Mouse (Mus musculus): ENCODE results near the gene Gm7030. TPM values are rescaled to one million over a fixed set of nuclear protein-coding genes. Genes with fewer than 3 reads are reported as not detected.
"Not testable (repeated sequence)": the region's sequence is repeated elsewhere in the genome, so short reads cannot be mapped to it uniquely, and the experiment has no call there.

The Gm7030 gene
- polyA plus RNA-seq, 1 experiment from 2014 or later, result not detected

GRCm38 (mm10) chr17:36092520-36092919, 36.7 kb downstream of the Gm7030 start:
- not testable (repeated sequence) for H3K9ac ChIP-seq (ENCODE audit: low read length); H3K36me3 ChIP-seq (ENCODE audit: control insufficient read depth, insufficient read depth, low read length); H3K4me1 ChIP-seq (replicated peaks; ENCODE audit: control insufficient read depth, insufficient read depth, low read length); H3K4me2 ChIP-seq (ENCODE audit: low read depth, low read length, severe bottlenecking); H3K4me3 ChIP-seq (ENCODE audit: low read depth, low read length); H3K27ac ChIP-seq (ENCODE audit: low read depth, low read length); H3K27me3 ChIP-seq (ENCODE audit: control insufficient read depth, insufficient read depth, low read length); ATAC-seq (replicated peaks; ENCODE audit: low FRiP score); H3K9me3 ChIP-seq (ENCODE audit: control insufficient read depth, low read length)
- peak; percentile 3 for DNase-seq (ENCODE audit: low spot score)

GRCm38 (mm10) chr17:36091933-36092332, 37.3 kb downstream of the Gm7030 start:
- not testable (repeated sequence) for H3K36me3 ChIP-seq (ENCODE audit: control insufficient read depth, insufficient read depth, low read length); DNase-seq (ENCODE audit: low spot score); H3K9me3 ChIP-seq (ENCODE audit: control insufficient read depth, low read length); H3K4me1 ChIP-seq (replicated peaks; ENCODE audit: control insufficient read depth, insufficient read depth, low read length); H3K4me3 ChIP-seq (ENCODE audit: low read depth, low read length); H3K27me3 ChIP-seq (ENCODE audit: control insufficient read depth, insufficient read depth, low read length); H3K9ac ChIP-seq (ENCODE audit: low read length); H3K27ac ChIP-seq (ENCODE audit: low read depth, low read length); ATAC-seq (replicated peaks; ENCODE audit: low FRiP score); H3K4me2 ChIP-seq (ENCODE audit: low read depth, low read length, severe bottlenecking)
- WGBS, result no CpG with 5 or more reads among the region's 2 CpGs

DNA sequence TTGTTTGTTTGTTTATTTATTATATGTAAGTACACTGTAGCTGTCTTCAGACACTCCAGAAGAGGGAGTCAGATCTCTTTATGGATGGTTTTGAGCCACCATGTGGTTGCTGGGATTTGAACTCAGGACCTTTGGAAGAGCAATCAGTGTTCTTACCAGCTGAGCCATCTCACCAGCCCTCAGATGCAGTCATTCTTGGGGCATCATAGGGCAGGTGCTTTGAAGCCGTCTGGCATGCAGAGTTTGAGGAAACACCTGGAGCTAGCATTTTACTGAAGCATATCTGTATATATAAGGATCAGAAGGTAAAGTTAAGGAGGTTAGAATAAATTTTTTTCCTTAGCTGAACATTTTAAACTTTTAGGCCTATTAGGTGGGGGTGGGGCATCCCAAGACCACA, 43.2 kb downstream of the Gm7030 start:
- H3K9me3 ChIP-seq (ENCODE audit: control insufficient read depth, low read length); H3K36me3 ChIP-seq (ENCODE audit: control insufficient read depth, insufficient read depth, low read length); H3K27me3 ChIP-seq (ENCODE audit: control insufficient read depth, insufficient read depth, low read length); H3K4me1 ChIP-seq (replicated peaks; ENCODE audit: control insufficient read depth, insufficient read depth, low read length); DNase-seq (ENCODE audit: low spot score); H3K27ac ChIP-seq (ENCODE audit: low read depth, low read length); H3K4me3 ChIP-seq (ENCODE audit: low read depth, low read length); ATAC-seq (replicated peaks; ENCODE audit: low FRiP score); H3K9ac ChIP-seq (ENCODE audit: low read length); H3K4me2 ChIP-seq (ENCODE audit: low read depth, low read length, severe bottlenecking): not testable (repeated sequence)
- 77% methylated on average over 1 of the region's 1 CpGs for WGBS

GRCm38 (mm10) chr17:36083870-36084451, 45.3 kb downstream of the Gm7030 start:
- Histone ChIP-seq H3K4me2 (ENCODE audit: low read depth, low read length, severe bottlenecking) (peak overlapping the region; percentile 99), H3K27me3 (ENCODE audit: control insufficient read depth, insufficient read depth, low read length) (peaks cover 9% of the 10 kb centered on the region; the same call in 1 of the 2 replicates), H3K4me3 (ENCODE audit: low read depth, low read length) (peak overlapping the region; percentile 49), H3K36me3 (ENCODE audit: control insufficient read depth, insufficient read depth, low read length) (no peaks in the 10 kb centered on the region), H3K9ac (ENCODE audit: low read length) (peak overlapping the region; percentile 77), H3K9me3 (ENCODE audit: control insufficient read depth, low read length) (no peaks in the 10 kb centered on the region), H3K27ac (ENCODE audit: low read depth, low read length) (no peak overlapping the region), H3K4me1 (replicated peaks; ENCODE audit: control insufficient read depth, insufficient read depth, low read length) (no peaks in the 10 kb centered on the region)
- ATAC-seq (replicated peaks; ENCODE audit: low FRiP score), result peak; percentile 61
- WGBS, result 0% methylated on average over 42 of the region's 42 CpGs
- peak; percentile 72 for DNase-seq (ENCODE audit: low spot score)

GRCm38 (mm10) chr17:36083266-36083869, 45.9 kb downstream of the Gm7030 start:
- DNase-seq (ENCODE audit: low spot score), result peak; percentile 87
- WGBS, result under 1% methylated on average over 45 of the region's 46 CpGs
- H3K36me3 ChIP-seq (ENCODE audit: control insufficient read depth, insufficient read depth, low read length), result no peaks in the 10 kb centered on the region

DNA sequence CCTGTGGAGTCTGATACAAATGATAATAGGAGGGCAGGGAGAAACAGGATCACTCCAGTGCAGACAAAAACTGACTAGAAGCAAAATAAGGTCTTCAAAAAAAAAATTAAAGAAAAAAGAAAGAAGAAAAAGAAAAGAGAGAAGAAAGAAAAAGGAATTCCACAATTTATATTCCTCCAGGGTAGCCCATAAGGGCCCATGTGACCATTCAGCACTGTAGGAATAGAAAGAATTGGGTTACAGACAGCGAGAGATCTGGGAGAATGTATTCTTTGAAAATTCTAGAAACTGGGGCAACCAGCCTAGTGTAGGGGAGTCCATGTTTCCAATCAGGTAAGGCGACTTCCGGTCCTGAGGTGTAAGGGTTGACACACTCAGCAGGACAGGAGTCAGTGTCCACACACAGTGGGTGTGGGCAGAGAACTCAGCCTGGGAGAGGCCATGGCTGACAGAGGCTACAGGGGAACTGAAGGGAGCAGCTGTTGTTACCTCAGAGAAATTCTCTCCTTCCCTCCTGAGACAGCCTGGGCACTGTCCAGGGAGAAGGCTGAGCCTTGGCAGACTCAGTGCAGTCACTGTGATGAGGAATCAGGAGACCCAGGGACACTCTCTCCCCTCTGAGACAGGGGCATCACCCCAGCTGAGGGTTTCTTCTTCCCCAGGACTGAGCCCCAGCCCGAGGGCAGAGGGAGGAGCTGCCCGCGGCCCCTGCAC, 46.5 kb downstream of the Gm7030 start:
- ATAC-seq (replicated peaks; ENCODE audit: low FRiP score); H3K9ac ChIP-seq (ENCODE audit: low read length); H3K36me3 ChIP-seq (ENCODE audit: control insufficient read depth, insufficient read depth, low read length); H3K9me3 ChIP-seq (ENCODE audit: control insufficient read depth, low read length); H3K4me1 ChIP-seq (replicated peaks; ENCODE audit: control insufficient read depth, insufficient read depth, low read length); H3K27me3 ChIP-seq (ENCODE audit: control insufficient read depth, insufficient read depth, low read length); H3K27ac ChIP-seq (ENCODE audit: low read depth, low read length); DNase-seq (ENCODE audit: low spot score): not testable (repeated sequence)
- WGBS, result 52% methylated on average over 3 of the region's 6 CpGs
- peak overlapping the region; percentile 99; the same call in 1 of the 2 replicates for H3K4me2 ChIP-seq (ENCODE audit: low read depth, low read length, severe bottlenecking)
- peak overlapping the region; percentile 49; the same call in 1 of the 2 replicates for H3K4me3 ChIP-seq (ENCODE audit: low read depth, low read length)

More at GRCm38 (mm10) chr17:36083266-36083869, 45.9 kb downstream of the Gm7030 start:
- H3K4me1 ChIP-seq (replicated peaks; ENCODE audit: control insufficient read depth, insufficient read depth, low read length), result no peaks in the 10 kb centered on the region
- peak overlapping the region; percentile 77 for H3K9ac ChIP-seq (ENCODE audit: low read length)
- H3K4me2 ChIP-seq (ENCODE audit: low read depth, low read length, severe bottlenecking), result peak overlapping the region; percentile 99
- H3K9me3 ChIP-seq (ENCODE audit: control insufficient read depth, low read length), result no peaks in the 10 kb centered on the region
- peak; percentile 78 for ATAC-seq (replicated peaks; ENCODE audit: low FRiP score)
- H3K27me3 ChIP-seq (ENCODE audit: control insufficient read depth, insufficient read depth, low read length), result peaks cover 9% of the 10 kb centered on the region; the same call in 1 of the 2 replicates
- peak overlapping the region; percentile 49 for H3K4me3 ChIP-seq (ENCODE audit: low read depth, low read length)
- no peak overlapping the region for H3K27ac ChIP-seq (ENCODE audit: low read depth, low read length)

- ATAC-seq (replicated peaks; ENCODE audit: low FRiP score); H3K9me3 ChIP-seq (ENCODE audit: control insufficient read depth, low read length); H3K27ac ChIP-seq (ENCODE audit: low read depth, low read length); H3K36me3 ChIP-seq (ENCODE audit: control insufficient read depth, insufficient read depth, low read length); H3K4me1 ChIP-seq (replicated peaks; ENCODE audit: control insufficient read depth, insufficient read depth, low read length); H3K4me3 ChIP-seq (ENCODE audit: low read depth, low read length); DNase-seq (ENCODE audit: low spot score); H3K4me2 ChIP-seq (ENCODE audit: low read depth, low read length, severe bottlenecking); H3K27me3 ChIP-seq (ENCODE audit: control insufficient read depth, insufficient read depth, low read length); H3K9ac ChIP-seq (ENCODE audit: low read length): not testable (repeated sequence)
These were observed 47.3 kb downstream of the Gm7030 start for GRCm38 (mm10) chr17:36081901-36082300.

DNA sequence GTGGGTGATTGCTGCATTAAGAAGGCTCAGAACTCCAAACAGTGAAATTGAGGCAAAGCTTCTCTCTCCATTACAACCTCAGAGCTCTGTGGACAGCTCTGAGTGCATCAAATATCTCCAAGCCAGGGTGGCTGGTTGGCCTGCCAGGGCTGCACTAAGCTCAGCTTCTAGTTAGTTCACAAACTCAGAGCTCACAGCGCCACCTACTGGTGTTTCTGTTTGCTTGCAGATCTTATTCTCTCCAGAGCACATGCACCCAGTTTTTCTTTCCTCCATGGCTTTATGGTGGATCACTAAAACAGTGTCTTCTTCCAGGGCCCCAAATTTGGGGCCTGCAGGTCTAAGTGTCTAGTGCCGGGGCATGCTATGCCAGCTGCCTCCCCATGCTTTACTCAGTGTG, 68.4 kb downstream of the Gm7030 start:
- WGBS, result 29% methylated on average over 2 of the region's 2 CpGs
- Histone ChIP-seq H3K27me3 (ENCODE audit: control insufficient read depth, insufficient read depth, low read length) (no peaks in the 10 kb centered on the region), H3K4me3 (ENCODE audit: low read depth, low read length) (no peak overlapping the region), H3K9ac (ENCODE audit: low read length) (no peak overlapping the region), H3K4me2 (ENCODE audit: low read depth, low read length, severe bottlenecking) (no peak overlapping the region), H3K4me1 (replicated peaks; ENCODE audit: control insufficient read depth, insufficient read depth, low read length) (no peaks in the 10 kb centered on the region), H3K9me3 (ENCODE audit: control insufficient read depth, low read length) (no peaks in the 10 kb centered on the region), H3K27ac (ENCODE audit: low read depth, low read length) (no peak overlapping the region), H3K36me3 (ENCODE audit: control insufficient read depth, insufficient read depth, low read length) (no peaks in the 10 kb centered on the region)
- DNase-seq (ENCODE audit: low spot score) (peak; percentile 84), ATAC-seq (replicated peaks; ENCODE audit: low FRiP score) (no peak)
